Mouse (Mus musculus) MEL (cell line): ENCODE data around the gene Fhl3. TPM values are rescaled to one million over a fixed set of nuclear protein-coding genes. Genes with fewer than 3 reads are reported as not detected.

Source experiments
- DNase-seq: peaks from one replicate; pipeline ENCODE4 v3.0.0; 2011; ENCODE audit warnings: low read depth, low spot score
- H3K27ac ChIP-seq: 2 replicates; pipeline ENCODE4 v1.5.1; 2012; ENCODE audit warnings: low read depth, mild to moderate bottlenecking, control low read depth, low read length, moderate library complexity; ENCODE audit not compliant: control insufficient read depth
- H3K27me3 ChIP-seq, 2 experiments: fragments of 150-350 bp in 1 of 2; sonication (generic) in 1 of 2; 2 replicates each; pipeline ENCODE4 v1.6.1; 2012; ENCODE audit warnings: low read length in 2 of 2, mild to moderate bottlenecking in 2 of 2, improper control_type of control experiment in 1 of 2, moderate library complexity in 1 of 2; ENCODE audit not compliant: insufficient read depth in 2 of 2, control insufficient read depth in 1 of 2
- H3K36me3 ChIP-seq, 2 experiments: 2 replicates each; pipeline ENCODE4 v1.6.1; 2012 to 2014; ENCODE audit warnings: low read length in 2 of 2, improper control_type of control experiment in 1 of 2, inconsistent platforms in 1 of 2, mild to moderate bottlenecking in 1 of 2; ENCODE audit not compliant: insufficient read depth in 2 of 2, control insufficient read depth in 1 of 2
- H3K4me1 ChIP-seq, 2 experiments: fragments of 150-350 bp in 1 of 2; sonication (generic) in 1 of 2; 2 replicates each; pipeline ENCODE4 v1.6.1; 2012; ENCODE audit warnings: low read length in 2 of 2, improper control_type of control experiment in 1 of 2, mild to moderate bottlenecking in 1 of 2; ENCODE audit not compliant: insufficient read depth in 2 of 2, control insufficient read depth in 1 of 2
- H3K4me3 ChIP-seq, 2 experiments: fragments of 150-350 bp in 1 of 2; sonication (generic) in 1 of 2; 2 replicates each; pipeline ENCODE4 v1.5.1; 2012; ENCODE audit warnings: low read depth in 2 of 2, low read length in 2 of 2, mild to moderate bottlenecking in 2 of 2, moderate library complexity in 2 of 2, control low read depth in 1 of 2, improper control_type of control experiment in 1 of 2; ENCODE audit not compliant: control insufficient read depth in 1 of 2, insufficient read depth in 1 of 2
- H3K79me2 ChIP-seq: 2 replicates; pipeline ENCODE4 v1.6.1; 2012; ENCODE audit warnings: mild to moderate bottlenecking, low read length, moderate library complexity; ENCODE audit not compliant: control insufficient read depth, poor library complexity, insufficient read depth
- H3K9ac ChIP-seq: 2 replicates; pipeline ENCODE4 v1.6.1; 2012; ENCODE audit warnings: low read depth, mild to moderate bottlenecking, control low read depth, low read length, moderate library complexity; ENCODE audit not compliant: control insufficient read depth, poor library complexity, severe bottlenecking
- H3K9me3 ChIP-seq: fragments of 150-350 bp; sonication (generic); replicated peaks from 2 replicates; pipeline ENCODE4 v1.6.1; 2012; ENCODE audit warnings: mild to moderate bottlenecking, low read length, improper control_type of control experiment, moderate library complexity; ENCODE audit not compliant: insufficient read depth
- BHLHE40 ChIP-seq: IDR thresholded peaks from 2 replicates; pipeline ENCODE4 v1.6.1; 2012; ENCODE audit warnings: low read depth, mild to moderate bottlenecking, inconsistent platforms, low read length, improper control_type of control experiment, borderline replicate concordance
- CHD1 ChIP-seq: IDR thresholded peaks from 2 replicates; pipeline ENCODE4 v1.6.1; 2012; ENCODE audit warnings: low read depth, mild to moderate bottlenecking, inconsistent platforms, low read length, improper control_type of control experiment
- CHD2 ChIP-seq: IDR thresholded peaks from 2 replicates; pipeline ENCODE4 v1.6.1; 2011; ENCODE audit warnings: low read length, improper control_type of control experiment
- CTCF ChIP-seq, 3 experiments: IDR thresholded peaks in 2 of 3; conservative IDR thresholded peaks in 1 of 3; 2 replicates each; pipeline ENCODE4 v1.5.1; 2011 to 2012; ENCODE audit warnings: low read length in 3 of 3, low read depth in 2 of 3, mild to moderate bottlenecking in 2 of 3, improper control_type of control experiment in 1 of 3, inconsistent platforms in 1 of 3, mixed read lengths in 1 of 3, moderate library complexity in 1 of 3; ENCODE audit not compliant: control insufficient read depth in 1 of 3, insufficient read depth in 1 of 3, poor library complexity in 1 of 3, severe bottlenecking in 1 of 3
- E2F4 ChIP-seq: IDR thresholded peaks from 2 replicates; pipeline ENCODE4 v1.6.1; 2011; ENCODE audit warnings: low read depth, low read length, improper control_type of control experiment, borderline replicate concordance
- ELF1 ChIP-seq: IDR thresholded peaks from 2 replicates; pipeline ENCODE4 v1.6.1; 2014; ENCODE audit warnings: low read depth, mild to moderate bottlenecking, inconsistent platforms, low read length, improper control_type of control experiment, moderate library complexity
- EP300 ChIP-seq, 2 experiments: IDR thresholded peaks; 2 replicates each; pipeline ENCODE4 v1.6.1; 2011; ENCODE audit warnings: improper control_type of control experiment in 2 of 2, low read length in 2 of 2, low read depth in 1 of 2, mild to moderate bottlenecking in 1 of 2
- ETS1 ChIP-seq: IDR thresholded peaks from 2 replicates; pipeline ENCODE4 v1.6.1; 2012; ENCODE audit warnings: low read depth, mild to moderate bottlenecking, inconsistent platforms, low read length, improper control_type of control experiment, moderate library complexity
- GABPA ChIP-seq: IDR thresholded peaks from 2 replicates; pipeline ENCODE4 v1.6.1; 2012; ENCODE audit warnings: low read depth, mild to moderate bottlenecking, inconsistent platforms, low read length, improper control_type of control experiment, moderate library complexity
- GATA1 ChIP-seq: IDR thresholded peaks from 2 replicates; pipeline ENCODE4 v1.6.1; 2011; ENCODE audit warnings: low read depth, low read length, improper control_type of control experiment
- HCFC1 ChIP-seq: IDR thresholded peaks from 2 replicates; pipeline ENCODE4 v1.6.1; 2012; ENCODE audit warnings: low read depth, mild to moderate bottlenecking, inconsistent platforms, low read length, improper control_type of control experiment, moderate library complexity
- JUND ChIP-seq: IDR thresholded peaks from 2 replicates; pipeline ENCODE4 v1.6.1; 2011; ENCODE audit warnings: low read depth, mild to moderate bottlenecking, improper control_type of control experiment, low read length
- KAT2A ChIP-seq: conservative IDR thresholded peaks from 2 replicates; pipeline ENCODE4 v1.6.1; 2012; ENCODE audit warnings: low read depth, low read length, improper control_type of control experiment, inconsistent platforms
- MAFK ChIP-seq: IDR thresholded peaks from 2 replicates; pipeline ENCODE4 v1.6.1; 2011; ENCODE audit warnings: low read depth, mild to moderate bottlenecking, low read length, improper control_type of control experiment, borderline replicate concordance
- MAX ChIP-seq: IDR thresholded peaks from 2 replicates; pipeline ENCODE4 v1.6.1; 2011; ENCODE audit warnings: low read length, improper control_type of control experiment
- MXI1 ChIP-seq: IDR thresholded peaks from 2 replicates; pipeline ENCODE4 v1.6.1; 2011; ENCODE audit warnings: mild to moderate bottlenecking, low read depth, low read length, improper control_type of control experiment
- MYB ChIP-seq: IDR thresholded peaks from 2 replicates; pipeline ENCODE4 v1.6.1; 2011; ENCODE audit warnings: mild to moderate bottlenecking, low read depth, low read length, improper control_type of control experiment
- MYC ChIP-seq: IDR thresholded peaks from 2 replicates; pipeline ENCODE4 v1.6.1; 2011; ENCODE audit warnings: low read depth, mild to moderate bottlenecking, low read length, improper control_type of control experiment, moderate library complexity
- NELFE ChIP-seq: IDR thresholded peaks from 2 replicates; pipeline ENCODE4 v1.6.1; 2011; ENCODE audit warnings: low read depth, low read length, improper control_type of control experiment
- POLR2A ChIP-seq, 2 experiments: IDR thresholded peaks; 2 replicates each; pipeline ENCODE4 v1.6.1; 2011 to 2012; ENCODE audit warnings: low read length in 2 of 2, mild to moderate bottlenecking in 2 of 2, control low read depth in 1 of 2, improper control_type of control experiment in 1 of 2, low read depth in 1 of 2, moderate library complexity in 1 of 2; ENCODE audit not compliant: control insufficient read depth in 1 of 2, insufficient read depth in 1 of 2, poor library complexity in 1 of 2
- POLR2AphosphoS2 ChIP-seq: IDR thresholded peaks from 2 replicates; pipeline ENCODE4 v1.6.1; 2011; ENCODE audit warnings: low read length, improper control_type of control experiment
- POLR2AphosphoS5 ChIP-seq: IDR thresholded peaks from 2 replicates; pipeline ENCODE4 v1.6.1; 2012; ENCODE audit warnings: low read depth, borderline replicate concordance, mild to moderate bottlenecking, inconsistent platforms, low read length, moderate library complexity, mixed read lengths
- RAD21 ChIP-seq: IDR thresholded peaks from 2 replicates; pipeline ENCODE4 v1.6.1; 2011; ENCODE audit warnings: mild to moderate bottlenecking, low read depth, low read length, improper control_type of control experiment
- SIN3A ChIP-seq: IDR thresholded peaks from 2 replicates; pipeline ENCODE4 v1.6.1; 2012; ENCODE audit warnings: low read length, improper control_type of control experiment, inconsistent platforms
- SMC3 ChIP-seq: IDR thresholded peaks from 2 replicates; pipeline ENCODE4 v1.6.1; 2011; ENCODE audit warnings: low read depth, low read length, improper control_type of control experiment
- TAL1 ChIP-seq: IDR thresholded peaks from 2 replicates; pipeline ENCODE4 v1.6.1; 2012; ENCODE audit warnings: mild to moderate bottlenecking, inconsistent platforms, low read length, moderate library complexity, mixed read lengths
- TBP ChIP-seq: IDR thresholded peaks from 2 replicates; pipeline ENCODE4 v1.8.0; 2011; ENCODE audit warnings: low read depth, low read length, improper control_type of control experiment
- TCF12 ChIP-seq: IDR thresholded peaks from 2 replicates; pipeline ENCODE4 v1.6.1; 2014; ENCODE audit warnings: low read depth, mild to moderate bottlenecking, inconsistent platforms, low read length, improper control_type of control experiment, moderate library complexity
- USF1 ChIP-seq: IDR thresholded peaks from 2 replicates; pipeline ENCODE4 v1.6.1; 2014; ENCODE audit warnings: low read depth, mild to moderate bottlenecking, inconsistent platforms, low read length, improper control_type of control experiment, moderate library complexity
- USF2 ChIP-seq, 2 experiments: IDR thresholded peaks; 2 replicates each; pipeline ENCODE4 v1.6.1; 2011 to 2012; ENCODE audit warnings: improper control_type of control experiment in 2 of 2, low read length in 2 of 2, borderline replicate concordance in 1 of 2, inconsistent platforms in 1 of 2, low read depth in 1 of 2, mild to moderate bottlenecking in 1 of 2; ENCODE audit not compliant: insufficient read depth in 1 of 2
- ZC3H11A ChIP-seq: IDR thresholded peaks from 2 replicates; pipeline ENCODE4 v1.6.1; 2012; ENCODE audit warnings: low read depth, mild to moderate bottlenecking, inconsistent platforms, low read length, improper control_type of control experiment
- ZMIZ1 ChIP-seq: IDR thresholded peaks from 2 replicates; pipeline ENCODE4 v1.6.1; 2012; ENCODE audit warnings: low read depth, mild to moderate bottlenecking, inconsistent platforms, low read length, improper control_type of control experiment, moderate library complexity
- ZNF384 ChIP-seq: IDR thresholded peaks from 2 replicates; pipeline ENCODE4 v1.6.1; 2012; ENCODE audit warnings: low read depth, mild to moderate bottlenecking, inconsistent platforms, low read length, improper control_type of control experiment
- polyA plus RNA-seq, 2 experiments: library from polyadenylated mRNA; stranded (reverse) in 1 of 2; unstranded in 1 of 2; fragments of >175 nt in 1 of 2; fragments of >200 nt in 1 of 2; gene quantifications; 2 replicates each; pipeline versions ENCODE4 v1.2.1 to v1.2.4; 2012; ENCODE audit warnings: low replicate concordance in 2 of 2, low read depth in 1 of 2; ENCODE audit not compliant: insufficient read length in 2 of 2, insufficient read depth in 1 of 2, missing spikeins in 1 of 2
- total RNA-seq: library from RNA; depleted of rRNA; stranded (reverse); fragments of 300-350 nt; gene quantifications from 2 replicates; pipeline ENCODE4 v1.2.3, GENCODE M21; 2012

The Fhl3 gene
- total and polyA plus RNA-seq, 3 experiments = 5.6 to 13.8 TPM; not detected in 1

- Histone ChIP-seq H3K27me3 (no peaks in the 10 kb centered on the region), H3K36me3 (no peaks in the 10 kb centered on the region; a peak in 1 of 4 replicates), H3K27ac (peak within 1 kb of the TSS; percentile 59), H3K79me2 (no peaks in the 10 kb centered on the region; the same call in 1 of the 2 replicates), H3K4me3 (peak within 1 kb of the TSS; percentile 74 to 88), H3K9ac (peak within 1 kb of the TSS; percentile 73), H3K9me3 (no peaks in the 10 kb centered on the region), H3K4me1 (peaks cover 0 to 2% of the 10 kb centered on the region in 2 experiments; a peak in 1 of 4 replicates)
- TF ChIP-seq JUND (no peak), HCFC1 (peak; percentile 98), EP300 (IDR thresholded peaks at IDR 0.05; ENCODE audit: low read depth in 1 of 2, low read length in 2 of 2) (no peak), ZC3H11A (no peak), BHLHE40 (no peak), ELF1 (0 out of 2 replicates have a peak, but pooled peaks have one; percentile 8), POLR2A (IDR thresholded peaks at IDR 0.05; ENCODE audit: control insufficient read depth in 1 of 2, insufficient read depth in 1 of 2, low read depth in 1 of 2, low read length in 2 of 2, poor library complexity in 1 of 2) (peak; percentile 43 to 78; a peak in 2 of 4 replicates), KAT2A (peak; percentile 81), MXI1 (peak; percentile 79), MYB (no peak), MAFK (no peak), MYC (peak; percentile 24; the same call in 1 of the 2 replicates), RAD21 (no peak; the same call in 1 of the 2 replicates), TBP (peak; percentile 64; the same call in 1 of the 2 replicates), CHD2 (no peak), GABPA (no peak), POLR2AphosphoS5 (no peak), MAX (no peak), E2F4 (no peak), USF1 (peak; percentile 40; the same call in 1 of the 2 replicates), ZMIZ1 (peak; percentile 66; the same call in 1 of the 2 replicates), NELFE (peak; percentile 79), USF2 (IDR thresholded peaks at IDR 0.05; ENCODE audit: borderline replicate concordance in 1 of 2, insufficient read depth in 1 of 2, low read depth in 1 of 2, low read length in 2 of 2) (no peak), CHD1 (no peak), ETS1 (0 out of 2 replicates have a peak, but pooled peaks have one; percentile 10), GATA1 (no peak), POLR2AphosphoS2 (peak; percentile 25; the same call in 1 of the 2 replicates), SMC3 (no peak), TAL1 (no peak), SIN3A (peak; percentile 79), ZNF384 (no peak), CTCF (IDR thresholded peaks at IDR 0.05 in 2 of 3, conservative IDR thresholded peaks at IDR 0.05 in 1 of 3; ENCODE audit: control insufficient read depth in 1 of 3, insufficient read depth in 1 of 3, low read depth in 2 of 3, low read length in 3 of 3, poor library complexity in 1 of 3, severe bottlenecking in 1 of 3) (peak in 1 of 3 experiments; percentile 1; a peak in 1 of 6 replicates), TCF12 (no peak)
- peak; percentile 88 for DNase-seq
These were observed 41.2 kb downstream of the Fhl3 start, which contains the start of gene Inpp5b for GRCm38 (mm10) chr4:124741376-124742343. Inpp5b (plus strand) TSS chr4:124741850.
